Mouse (Mus musculus): ENCODE measurements around the gene Mettl26. TPM values are rescaled to one million over a fixed set of nuclear protein-coding genes. Genes with fewer than 3 reads are reported as not detected.

The Mettl26 gene
- polyA plus RNA-seq, 2 experiments: 46.5 to 47.6 TPM

DNA sequence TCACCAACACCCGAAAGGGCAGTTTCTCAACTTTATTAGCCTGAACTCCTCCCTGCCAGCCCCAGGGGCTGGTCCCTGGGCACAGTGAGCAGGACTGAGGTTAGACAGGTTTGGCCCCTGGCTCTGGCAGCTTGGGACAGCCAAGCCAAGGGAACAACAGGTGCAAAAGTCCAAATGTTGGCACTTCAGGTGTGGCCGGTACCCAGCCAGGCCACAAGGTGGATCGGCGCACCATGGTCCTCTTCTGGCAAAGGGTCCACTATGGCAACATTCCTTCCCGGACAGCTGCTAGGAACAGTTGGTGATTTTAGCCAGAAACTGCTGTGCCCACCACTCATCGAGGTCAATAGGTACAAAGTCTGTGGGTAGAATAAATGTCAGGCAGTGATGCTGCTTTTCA, 11.2 kb upstream of the Mettl26 start:
- no peak overlapping the region for H3K4me2 ChIP-seq (ENCODE audit: low read depth)
- WGBS (ENCODE audit: insufficient replicate concordance): 91% methylated on average over 6 of the region's 6 CpGs
- no peak overlapping the region for H3K27ac ChIP-seq
- H3K4me1 ChIP-seq (replicated peaks; ENCODE audit: control insufficient read depth in 2 of 2, insufficient read depth in 2 of 2, low read length in 1 of 2): peaks cover 16 to 29% of the 10 kb centered on the region in 2 experiments
- ATAC-seq (ENCODE audit: insufficient read depth): no peak
- no peak overlapping the region for H3K9ac ChIP-seq (replicated peaks)
- H3K27me3 ChIP-seq (ENCODE audit: control insufficient read depth, insufficient read depth, low read length): no peaks in the 10 kb centered on the region
- no peaks in the 10 kb centered on the region; the same call in 1 of the 2 replicates for H3K36me3 ChIP-seq (replicated peaks; ENCODE audit: control insufficient read depth, insufficient read depth, low read depth)
- no peak overlapping the region for H3K4me3 ChIP-seq (ENCODE audit: insufficient read depth in 1 of 2, low read depth in 2 of 2, low read length in 2 of 2)
- TF ChIP-seq EP300 (IDR thresholded peaks at IDR 0.05; ENCODE audit: low read depth) (no peak), CTCF (IDR thresholded peaks at IDR 0.05; ENCODE audit: low read depth) (no peak)
- no peak for DNase-seq (ENCODE audit: low read depth in 3 of 3, low spot score in 3 of 3)
- H3K9me3 ChIP-seq (ENCODE audit: control insufficient read depth, low read length): no peaks in the 10 kb centered on the region

DNA sequence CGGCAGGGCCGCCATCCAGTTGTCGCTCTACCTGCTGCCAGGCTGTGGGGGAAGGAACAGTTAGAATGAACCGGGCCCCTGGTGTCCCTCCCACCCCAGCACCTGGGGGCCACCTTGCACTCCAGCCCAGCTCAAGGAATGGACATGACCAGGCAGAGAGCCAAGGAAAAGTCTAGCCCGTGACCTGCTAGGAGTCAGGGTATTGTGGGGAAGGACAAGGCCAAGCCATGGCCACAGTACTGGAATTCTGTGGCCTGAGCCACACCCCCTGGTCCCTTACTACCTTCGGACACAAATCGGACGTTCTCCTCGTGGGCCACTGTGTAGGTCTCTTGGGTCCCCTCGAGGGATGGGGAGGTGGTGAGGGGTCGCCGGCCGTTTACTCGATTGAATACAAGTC, 10.6 kb upstream of the Mettl26 start:
- 80% methylated on average over 14 of the region's 14 CpGs for WGBS (ENCODE audit: insufficient replicate concordance)
- ATAC-seq (ENCODE audit: insufficient read depth): no peak
- H3K4me1 ChIP-seq (replicated peaks; ENCODE audit: control insufficient read depth in 2 of 2, insufficient read depth in 2 of 2, low read length in 1 of 2): peaks cover 16 to 32% of the 10 kb centered on the region in 2 experiments
- no peak overlapping the region for H3K4me3 ChIP-seq (ENCODE audit: insufficient read depth in 1 of 2, low read depth in 2 of 2, low read length in 2 of 2)
- H3K9ac ChIP-seq (replicated peaks): no peak overlapping the region
- no peaks in the 10 kb centered on the region for H3K9me3 ChIP-seq (ENCODE audit: control insufficient read depth, low read length)
- no peak overlapping the region for H3K4me2 ChIP-seq (ENCODE audit: low read depth)
- H3K36me3 ChIP-seq (replicated peaks; ENCODE audit: control insufficient read depth, insufficient read depth, low read depth): no peaks in the 10 kb centered on the region; the same call in 1 of the 2 replicates
- no peak for DNase-seq (ENCODE audit: low read depth in 3 of 3, low spot score in 3 of 3)
- no peak for TF ChIP-seq CTCF (IDR thresholded peaks at IDR 0.05; ENCODE audit: low read depth)
- TF ChIP-seq EP300 (IDR thresholded peaks at IDR 0.05; ENCODE audit: low read depth): no peak
- no peak overlapping the region for H3K27ac ChIP-seq
- no peaks in the 10 kb centered on the region for H3K27me3 ChIP-seq (ENCODE audit: control insufficient read depth, insufficient read depth, low read length)

GRCm38 (mm10) chr17:25865288-25865687, 9.6 kb upstream of the Mettl26 start:
- no peak for TF ChIP-seq EP300 (IDR thresholded peaks at IDR 0.05; ENCODE audit: low read depth)
- no peak for TF ChIP-seq CTCF (IDR thresholded peaks at IDR 0.05; ENCODE audit: low read depth)
- H3K4me2 ChIP-seq (ENCODE audit: low read depth): no peak overlapping the region
- WGBS (ENCODE audit: insufficient replicate concordance): 87% methylated on average over 11 of the region's 11 CpGs
- no peak overlapping the region for H3K4me3 ChIP-seq (ENCODE audit: insufficient read depth in 1 of 2, low read depth in 2 of 2, low read length in 2 of 2)
- DNase-seq (ENCODE audit: low read depth in 3 of 3, low spot score in 3 of 3) (no peak), ATAC-seq (ENCODE audit: insufficient read depth) (no peak)
- H3K27ac ChIP-seq: no peak overlapping the region
- H3K4me1 ChIP-seq (replicated peaks; ENCODE audit: control insufficient read depth in 2 of 2, insufficient read depth in 2 of 2, low read length in 1 of 2): peaks cover 13 to 28% of the 10 kb centered on the region in 2 experiments
- no peak overlapping the region for H3K9ac ChIP-seq (replicated peaks)
- no peaks in the 10 kb centered on the region; the same call in 1 of the 2 replicates for H3K36me3 ChIP-seq (replicated peaks; ENCODE audit: control insufficient read depth, insufficient read depth, low read depth)
- H3K9me3 ChIP-seq (ENCODE audit: control insufficient read depth, low read length): no peaks in the 10 kb centered on the region
- no peaks in the 10 kb centered on the region for H3K27me3 ChIP-seq (ENCODE audit: control insufficient read depth, insufficient read depth, low read length)

GRCm38 (mm10) chr17:25866172-25866571, 8.7 kb upstream of the Mettl26 start:
- Histone ChIP-seq H3K4me1 (replicated peaks; ENCODE audit: control insufficient read depth in 2 of 2, insufficient read depth in 2 of 2, low read length in 1 of 2) (peaks cover 8 to 21% of the 10 kb centered on the region in 2 experiments), H3K4me2 (ENCODE audit: low read depth) (no peak overlapping the region), H3K36me3 (replicated peaks; ENCODE audit: control insufficient read depth, insufficient read depth, low read depth) (no peaks in the 10 kb centered on the region; the same call in 1 of the 2 replicates), H3K4me3 (ENCODE audit: insufficient read depth in 1 of 2, low read depth in 2 of 2, low read length in 2 of 2) (no peak overlapping the region), H3K9me3 (ENCODE audit: control insufficient read depth, low read length) (no peaks in the 10 kb centered on the region), H3K27me3 (ENCODE audit: control insufficient read depth, insufficient read depth, low read length) (no peaks in the 10 kb centered on the region), H3K9ac (replicated peaks) (no peak overlapping the region), H3K27ac (no peak overlapping the region)
- WGBS (ENCODE audit: insufficient replicate concordance): 78% methylated on average over 3 of the region's 3 CpGs
- ATAC-seq (ENCODE audit: insufficient read depth) (no peak), DNase-seq (ENCODE audit: low read depth in 3 of 3, low spot score in 3 of 3) (no peak)
- TF ChIP-seq EP300 (IDR thresholded peaks at IDR 0.05; ENCODE audit: low read depth) (no peak), CTCF (IDR thresholded peaks at IDR 0.05; ENCODE audit: low read depth) (no peak)

GRCm38 (mm10) chr17:25867509-25867835, 7.4 kb upstream of the Mettl26 start:
- WGBS (ENCODE audit: insufficient replicate concordance): 4% methylated on average over 7 of the region's 7 CpGs
- no peaks in the 10 kb centered on the region; the same call in 1 of the 2 replicates for H3K36me3 ChIP-seq (replicated peaks; ENCODE audit: control insufficient read depth, insufficient read depth, low read depth)
- H3K9me3 ChIP-seq (ENCODE audit: control insufficient read depth, low read length): no peaks in the 10 kb centered on the region
- H3K4me2 ChIP-seq (ENCODE audit: low read depth): peak overlapping the region; percentile 85
- peaks cover 0 to 15% of the 10 kb centered on the region in 2 experiments; a peak in 3 of 4 replicates for H3K4me1 ChIP-seq (replicated peaks; ENCODE audit: control insufficient read depth in 2 of 2, insufficient read depth in 2 of 2, low read length in 1 of 2)
- H3K4me3 ChIP-seq (ENCODE audit: insufficient read depth in 1 of 2, low read depth in 2 of 2, low read length in 2 of 2): peak overlapping the region; percentile 54 to 77
- DNase-seq (ENCODE audit: low read depth in 3 of 3, low spot score in 3 of 3): no peak
- TF ChIP-seq CTCF (IDR thresholded peaks at IDR 0.05; ENCODE audit: low read depth): no peak
- TF ChIP-seq EP300 (IDR thresholded peaks at IDR 0.05; ENCODE audit: low read depth): no peak
- ATAC-seq (ENCODE audit: insufficient read depth): peak; percentile 41
- H3K27me3 ChIP-seq (ENCODE audit: control insufficient read depth, insufficient read depth, low read length): no peaks in the 10 kb centered on the region
- peak overlapping the region; percentile 32 for H3K27ac ChIP-seq
- H3K9ac ChIP-seq (replicated peaks): peak overlapping the region; percentile 60

Measured in liver, embryonic 14.5 days (tissue).